Mouse (Mus musculus) kidney, postnatal 0 days (tissue): ENCODE measurements around the gene Osbpl10. TPM values are rescaled to one million over a fixed set of nuclear protein-coding genes. Genes with fewer than 3 reads are reported as not detected.
A peak's percentile ranks its signal among the peaks of the same experiment; 100 is the strongest.

Experiments used
- ATAC-seq: fragments of 200-750 bp; cut with Nextera tagmentation; replicated peaks from 2 replicates; pipeline ENCODE4 v1.8.0; 2017; ENCODE audit warnings: low read depth, moderate number of reproducible peaks, moderate TSS enrichment, moderate library complexity; ENCODE audit not compliant: low FRiP score
- DNase-seq: peaks from one replicate; pipeline ENCODE4 v3.0.0-alpha.2; 2016; ENCODE audit warnings: low spot score
- H3K27ac ChIP-seq: fragments of 300-500 bp; sonication (generic); 2 replicates; pipeline ENCODE4 v1.5.1; 2014; ENCODE audit warnings: mild to moderate bottlenecking
- H3K27me3 ChIP-seq: fragments of 300-500 bp; sonication (generic); 2 replicates; pipeline ENCODE4 v1.6.1; 2014; ENCODE audit warnings: low read length, mixed read lengths; ENCODE audit not compliant: insufficient read depth
- H3K36me3 ChIP-seq: fragments of 300-500 bp; sonication (generic); 2 replicates; pipeline ENCODE4 v1.6.1; 2014; ENCODE audit warnings: low read length, mixed read lengths; ENCODE audit not compliant: insufficient read depth
- H3K4me1 ChIP-seq: fragments of 300-500 bp; sonication (generic); replicated peaks from 2 replicates; pipeline ENCODE4 v1.6.1; 2014; ENCODE audit warnings: antibody characterized with exemption, low read length, mixed read lengths; ENCODE audit not compliant: insufficient read depth
- H3K4me2 ChIP-seq: fragments of 300-500 bp; sonication (generic); 2 replicates; pipeline ENCODE4 v1.6.1; 2014; ENCODE audit warnings: mild to moderate bottlenecking, low read length, moderate library complexity, mixed read lengths
- H3K4me3 ChIP-seq: fragments of 300-500 bp; sonication (generic); replicated peaks from 2 replicates; pipeline ENCODE4 v1.5.1; 2014; ENCODE audit warnings: low read depth, low read length
- H3K9ac ChIP-seq: fragments of 300-500 bp; sonication (generic); 2 replicates; pipeline ENCODE4 v1.6.1; 2014; ENCODE audit warnings: low read depth, low read length
- H3K9me3 ChIP-seq: fragments of 300-500 bp; sonication (generic); replicated peaks from 2 replicates; pipeline ENCODE4 v1.6.1; 2016; ENCODE audit warnings: low read length, inconsistent platforms, mixed read lengths
- CTCF ChIP-seq: IDR thresholded peaks from 2 replicates; pipeline ENCODE4 v1.5.1; 2016; ENCODE audit warnings: antibody characterized with exemption, low read depth, mild to moderate bottlenecking, moderate library complexity
- WGBS: fragments of 180-500 bp; shearing (Covaris S2); extraction: QIAGEN DNeasy Blood & Tissue Kit; methylation state at CpG from one replicate; pipeline ENCODE4 v1.1.7; 2014; 5-methylcytosine and 5-hydroxymethylcytosine counted together
- polyA plus RNA-seq: library from polyadenylated mRNA; unstranded; fragments of >200 nt; fragmentation: Nextera tagmentation; extraction: Ambion mirVana; gene quantifications from 2 replicates; pipeline ENCODE4 v1.2.1, GENCODE M21; 2015

The Osbpl10 gene
- 2.3 and 2.8 TPM in 2 replicates for polyA plus RNA-seq

DNA sequence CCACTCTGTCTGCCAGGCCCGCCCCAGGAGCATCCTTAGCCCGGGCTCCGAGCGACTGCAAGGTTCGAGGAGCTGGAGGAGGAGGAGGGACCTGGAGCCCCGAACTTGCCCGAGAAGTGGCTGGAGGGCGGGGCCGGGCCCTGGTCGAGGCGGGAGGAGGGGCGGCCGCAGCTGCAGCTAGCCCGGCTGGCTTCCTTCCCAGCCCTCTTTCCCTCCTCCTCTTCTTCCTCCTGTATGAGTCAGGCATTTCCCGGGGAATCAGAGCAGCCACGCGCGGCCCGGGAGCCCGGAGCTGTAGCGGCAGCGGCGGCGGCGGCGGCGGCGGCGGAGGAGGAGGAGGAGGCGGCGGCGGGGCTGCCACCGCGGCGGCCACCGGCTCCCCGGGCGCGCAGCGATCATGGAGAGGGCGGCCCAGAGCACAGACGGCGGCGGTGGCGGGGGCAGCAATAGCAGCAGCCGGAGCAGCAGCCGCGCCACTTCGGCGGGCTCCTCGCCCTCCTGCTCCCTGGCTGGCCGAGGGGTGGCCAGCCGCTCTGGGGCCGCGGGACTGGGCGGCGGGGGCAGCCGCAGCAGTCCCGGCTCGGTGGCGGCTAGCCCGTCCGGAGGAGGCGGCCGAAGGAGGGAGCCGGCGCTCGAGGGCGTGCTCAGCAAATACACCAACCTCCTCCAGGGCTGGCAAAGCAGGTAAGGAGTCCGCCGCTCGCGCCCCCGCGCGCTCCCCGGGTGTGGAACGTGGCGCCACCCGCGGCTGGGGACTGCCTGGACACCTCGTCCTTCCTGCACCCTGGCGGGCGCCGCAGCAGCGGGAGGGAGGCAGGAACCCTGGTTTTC, at the start of gene Osbpl10:
Gene Osbpl10 (plus strand): TSS at position 289 of the 831 bp plus-strand sequence.
- ATAC-seq, result peak; percentile 79
- peak; percentile 48 for TF ChIP-seq CTCF

DNA sequence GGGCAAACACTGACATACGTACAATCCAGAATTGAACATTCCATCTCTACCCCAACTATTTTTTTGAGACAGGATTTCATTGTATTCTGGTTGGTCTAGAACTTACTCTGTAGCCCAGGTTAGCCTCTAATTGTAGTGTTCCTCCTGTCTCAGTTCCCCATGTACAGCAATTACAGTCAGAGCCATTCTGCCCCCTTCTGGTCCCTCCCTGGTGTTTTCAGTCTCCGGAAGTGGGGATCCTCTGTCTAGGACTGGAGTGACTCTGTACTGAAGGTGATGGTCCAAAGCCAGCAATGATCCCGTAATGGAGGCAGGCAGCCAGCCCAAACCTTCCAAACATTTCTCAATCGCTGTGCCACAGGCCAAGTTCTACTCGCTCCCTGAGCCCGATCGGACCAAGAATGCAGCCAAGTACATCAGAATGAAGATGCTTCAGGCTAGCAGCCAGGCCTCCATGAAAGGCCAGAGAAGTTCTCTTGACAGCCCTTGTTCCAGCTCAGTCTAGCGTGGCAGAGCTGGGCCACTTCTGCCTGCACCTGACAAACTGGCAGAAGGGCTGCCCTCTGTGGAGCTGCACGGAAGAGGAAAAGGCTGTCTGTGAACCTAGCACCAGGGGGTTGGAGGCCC, 47.8 kb upstream of the Osbpl10 start:
- Histone ChIP-seq H3K36me3 (no peaks in the 10 kb centered on the region), H3K9ac (no peak overlapping the region), H3K27ac (peak overlapping the region; percentile 54; the same call in 1 of the 2 replicates), H3K4me2 (no peak overlapping the region), H3K4me3 (no peak overlapping the region), H3K4me1 (peaks cover 3% of the 10 kb centered on the region; the same call in 1 of the 2 replicates), H3K27me3 (no peaks in the 10 kb centered on the region), H3K9me3 (no peaks in the 10 kb centered on the region)
- 70% methylated on average over 9 of the region's 9 CpGs for WGBS
- TF ChIP-seq CTCF, result peak; percentile 25; the same call in 1 of the 2 replicates
- DNase-seq, result no peak
- ATAC-seq, result no peak

More for the DNA sequence above, at the start of gene Osbpl10:
- peak within 1 kb of the TSS; percentile 89 for H3K27ac ChIP-seq
- H3K9ac ChIP-seq, result peak within 1 kb of the TSS; percentile 83
- no peaks in the 10 kb centered on the region for H3K9me3 ChIP-seq
- H3K27me3 ChIP-seq, result no peaks in the 10 kb centered on the region
- DNase-seq, result peak; percentile 86
- H3K36me3 ChIP-seq, result no peaks in the 10 kb centered on the region
- peak within 1 kb of the TSS; percentile 93 for H3K4me2 ChIP-seq
- 0% methylated on average over 70 of the region's 86 CpGs for WGBS
- no peaks in the 10 kb centered on the region for H3K4me1 ChIP-seq
- peak within 1 kb of the TSS; percentile 79 for H3K4me3 ChIP-seq

DNA sequence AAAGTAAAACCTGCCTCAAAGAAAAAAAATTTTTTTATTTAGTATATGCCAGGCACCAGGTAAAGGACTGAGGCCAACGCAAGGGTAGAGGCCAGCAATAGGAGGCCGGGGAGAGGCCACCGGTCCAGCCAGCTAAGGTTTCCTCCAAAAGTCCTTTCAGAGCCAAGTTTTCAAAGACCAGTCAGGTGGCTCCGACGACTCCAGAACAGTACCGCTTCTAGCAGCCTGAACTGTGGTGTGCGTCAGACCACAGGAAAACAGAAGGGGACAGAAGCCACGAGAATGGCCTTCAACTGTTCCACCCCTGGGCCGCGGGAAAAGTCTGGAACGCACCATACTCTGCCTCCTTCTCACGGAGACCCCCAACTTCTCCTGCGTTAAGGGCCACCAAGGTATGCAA, 45.8 kb upstream of the Osbpl10 start:
- Histone ChIP-seq H3K27ac (peak overlapping the region; percentile 89; the same call in 1 of the 2 replicates), H3K9ac (peak overlapping the region; percentile 74), H3K4me2 (peak overlapping the region; percentile 99), H3K27me3 (no peaks in the 10 kb centered on the region), H3K4me3 (peak overlapping the region; percentile 75), H3K9me3 (no peaks in the 10 kb centered on the region), H3K36me3 (no peaks in the 10 kb centered on the region), H3K4me1 (no peaks in the 10 kb centered on the region; the same call in 1 of the 2 replicates)
- no peak for TF ChIP-seq CTCF
- WGBS, result 17% methylated on average over 13 of the region's 13 CpGs
- DNase-seq, result no peak
- no peak for ATAC-seq

DNA sequence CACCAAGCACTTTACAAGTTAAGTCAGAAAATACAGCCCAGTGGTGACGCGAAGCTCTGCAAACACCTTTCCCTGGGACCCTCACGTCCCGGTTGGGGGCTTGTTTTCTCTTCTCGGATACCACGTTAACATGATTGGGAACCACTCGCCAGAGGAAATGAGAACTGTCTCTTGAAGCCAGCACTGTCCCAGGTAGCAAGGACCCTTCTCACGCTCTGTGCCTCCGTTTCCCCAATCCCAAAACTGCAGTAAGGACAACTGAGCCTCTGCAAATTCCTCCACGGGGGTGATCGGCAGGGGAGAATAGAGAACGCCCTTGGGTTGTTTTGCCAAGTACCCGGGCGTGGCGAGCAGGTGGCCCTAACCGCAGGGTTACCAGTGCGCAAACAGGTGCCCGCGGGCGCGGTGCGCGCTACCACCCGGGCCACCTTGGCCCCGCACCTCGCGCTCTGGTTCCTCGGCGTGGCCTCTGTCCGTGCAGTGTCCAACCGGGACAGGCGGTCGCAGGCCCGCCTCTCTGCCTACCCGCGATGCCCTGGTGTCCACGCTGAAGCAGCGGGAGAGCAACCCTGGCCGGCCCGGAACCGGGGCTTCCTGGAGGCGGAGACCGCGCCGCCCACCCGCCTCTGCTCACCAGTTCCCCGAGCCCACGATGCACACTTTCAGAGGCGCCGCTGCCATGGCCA, 45.2 kb upstream of the Osbpl10 start:
- no peak for TF ChIP-seq CTCF
- Histone ChIP-seq H3K9ac (peak overlapping the region; percentile 74), H3K27me3 (no peaks in the 10 kb centered on the region), H3K4me2 (peak overlapping the region; percentile 99), H3K36me3 (no peaks in the 10 kb centered on the region), H3K4me3 (peak overlapping the region; percentile 75), H3K27ac (peak overlapping the region; percentile 89), H3K4me1 (no peaks in the 10 kb centered on the region; the same call in 1 of the 2 replicates), H3K9me3 (no peaks in the 10 kb centered on the region)
- no peak for DNase-seq
- WGBS, result under 1% methylated on average over 50 of the region's 50 CpGs
- ATAC-seq, result peak; percentile 46

DNA sequence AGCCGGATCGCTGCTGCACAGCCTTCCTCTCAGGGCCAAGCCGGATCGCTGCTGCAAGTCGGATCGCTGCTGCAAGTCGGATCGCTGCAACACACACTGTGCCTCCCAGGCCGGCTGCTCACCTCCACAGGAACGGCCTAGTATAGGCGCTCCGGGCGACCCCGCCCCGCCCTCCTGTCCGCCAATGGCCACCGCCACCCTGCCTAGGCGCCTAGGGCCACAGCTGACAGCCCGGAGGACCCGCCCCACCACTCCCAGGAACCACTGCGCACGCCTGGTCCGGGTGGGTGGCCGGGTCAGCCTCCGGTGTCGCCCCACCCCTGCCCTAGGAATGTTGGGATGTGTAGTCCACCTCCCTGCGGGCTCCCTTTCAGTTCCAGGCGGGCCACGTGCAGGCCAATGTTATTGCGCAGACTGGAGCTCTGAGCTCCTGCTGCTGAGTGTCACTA, 44.6 kb upstream of the Osbpl10 start, which contains the start of gene Gpd1l:
Gene Gpd1l (minus strand): TSS at position 265 of the 449 bp plus-strand sequence.
- ATAC-seq (peak; percentile 99), DNase-seq (peak; percentile 97)
- Histone ChIP-seq H3K4me1 (no peaks in the 10 kb centered on the region; the same call in 1 of the 2 replicates), H3K36me3 (no peaks in the 10 kb centered on the region), H3K4me3 (peak within 1 kb of the TSS; percentile 75), H3K27ac (peak within 1 kb of the TSS; percentile 89), H3K4me2 (peak within 1 kb of the TSS; percentile 99), H3K27me3 (no peaks in the 10 kb centered on the region), H3K9me3 (no peaks in the 10 kb centered on the region), H3K9ac (peak within 1 kb of the TSS; percentile 74)
- under 1% methylated on average over 30 of the region's 30 CpGs for WGBS
- no peak for TF ChIP-seq CTCF
